Mouse (Mus musculus) intestine, postnatal 0 days (tissue): Measurements from ENCODE around the gene Adora2a. TPM values are rescaled to one million over a fixed set of nuclear protein-coding genes. Genes with fewer than 3 reads are reported as not detected.
A peak's percentile ranks its signal among the peaks of the same experiment; 100 is the strongest.

Experiments used
- ATAC-seq: fragments of 200-750 bp; cut with Nextera tagmentation; 2 replicates; pipeline ENCODE4 v1.8.0; 2017; ENCODE audit warnings: mild to moderate bottlenecking, moderate TSS enrichment, moderate library complexity
- H3K27ac ChIP-seq: fragments of 300-500 bp; sonication (generic); 2 replicates; pipeline ENCODE4 v1.5.1; 2014; ENCODE audit warnings: mild to moderate bottlenecking, low read depth, low read length, moderate library complexity
- H3K27me3 ChIP-seq: fragments of 300-500 bp; sonication (generic); replicated peaks from 2 replicates; pipeline ENCODE4 v1.6.1; 2014; ENCODE audit warnings: low read length, mixed read lengths; ENCODE audit not compliant: control insufficient read depth, insufficient read depth
- H3K36me3 ChIP-seq: fragments of 300-500 bp; sonication (generic); 2 replicates; pipeline ENCODE4 v1.6.1; 2014; ENCODE audit warnings: mild to moderate bottlenecking, moderate library complexity; ENCODE audit not compliant: control insufficient read depth, insufficient read depth
- H3K4me1 ChIP-seq: fragments of 300-500 bp; sonication (generic); replicated peaks from 2 replicates; pipeline ENCODE4 v1.6.1; 2014; ENCODE audit warnings: antibody characterized with exemption, low read length, mixed read lengths; ENCODE audit not compliant: control insufficient read depth, insufficient read depth
- H3K4me2 ChIP-seq: fragments of 300-500 bp; sonication (generic); replicated peaks from 2 replicates; pipeline ENCODE4 v1.6.1; 2014; ENCODE audit warnings: low read depth, mild to moderate bottlenecking, moderate library complexity
- H3K4me3 ChIP-seq: fragments of 300-500 bp; sonication (generic); 2 replicates; pipeline ENCODE4 v1.5.1; 2014; ENCODE audit warnings: low read depth, low read length
- H3K9ac ChIP-seq: fragments of 300-500 bp; sonication (generic); 2 replicates; pipeline ENCODE4 v1.6.1; 2014; ENCODE audit warnings: mild to moderate bottlenecking, low read depth, low read length
- H3K9me3 ChIP-seq: fragments of 300-500 bp; sonication (generic); 2 replicates; pipeline ENCODE4 v1.6.1; 2016; ENCODE audit warnings: mixed run types; ENCODE audit not compliant: control insufficient read depth
- CTCF ChIP-seq: sonication (generic); IDR thresholded peaks from 2 replicates; pipeline ENCODE4 v1.5.1; 2016; ENCODE audit warnings: low read depth, mild to moderate bottlenecking, control low read depth, antibody characterized with exemption, moderate library complexity
- WGBS: fragments of 180-500 bp; shearing (Covaris S2); extraction: QIAGEN DNeasy Blood & Tissue Kit; methylation state at CpG from one replicate; pipeline ENCODE4 v1.1.7; 2014; 5-methylcytosine and 5-hydroxymethylcytosine counted together
- polyA plus RNA-seq: library from polyadenylated mRNA; unstranded; fragments of >200 nt; fragmentation: Nextera tagmentation; extraction: Ambion mirVana; gene quantifications from 2 replicates; pipeline ENCODE4 v1.2.1, GENCODE M21; 2015

Gene Adora2a
- polyA plus RNA-seq, 1 experiment from 2014 or later: 1.4 TPM

DNA sequence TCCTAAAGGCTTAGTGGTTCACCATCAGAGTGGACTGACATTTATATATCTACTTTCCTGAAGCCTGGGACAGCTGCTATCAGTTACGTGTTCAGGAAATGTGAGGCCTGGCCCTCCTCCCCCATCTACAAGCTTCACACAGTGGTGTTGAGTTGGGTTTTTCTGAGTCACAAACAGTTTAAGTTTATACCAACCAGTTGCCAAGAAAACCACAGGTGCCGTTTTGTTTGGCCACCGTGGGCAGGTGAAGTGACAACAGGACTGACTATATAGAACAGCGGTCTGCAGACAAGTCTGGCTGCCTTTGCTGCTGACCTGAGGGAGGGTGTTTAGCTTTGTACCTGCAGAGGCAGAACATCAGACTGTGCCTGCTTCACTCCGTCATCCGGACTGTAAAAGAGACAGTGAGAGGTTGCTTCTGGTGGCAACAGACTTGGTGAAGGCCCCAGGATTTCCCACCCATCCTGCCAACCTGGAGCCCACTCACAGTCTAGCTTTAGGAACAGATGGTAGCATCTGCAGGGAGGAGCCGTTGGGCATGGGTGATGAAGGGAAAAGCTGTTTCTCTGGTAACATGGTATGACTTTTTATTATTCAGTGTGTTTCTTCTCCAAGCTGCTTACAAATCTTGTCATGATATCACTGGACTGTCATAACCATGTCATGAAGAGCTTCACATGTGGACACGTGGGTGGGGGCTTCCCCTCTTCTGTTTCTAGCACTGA is 13.2 kb upstream of the Adora2a start:
- Histone ChIP-seq H3K9ac (no peak overlapping the region), H3K4me1 (peaks cover 15% of the 10 kb centered on the region), H3K27ac (no peak overlapping the region), H3K4me3 (no peak overlapping the region), H3K27me3 (no peaks in the 10 kb centered on the region), H3K4me2 (no peak overlapping the region), H3K36me3 (peaks cover 54% of the 10 kb centered on the region), H3K9me3 (no peaks in the 10 kb centered on the region)
- ATAC-seq: no peak
- WGBS: 85% methylated on average over 8 of the region's 8 CpGs
- TF ChIP-seq CTCF: no peak

DNA sequence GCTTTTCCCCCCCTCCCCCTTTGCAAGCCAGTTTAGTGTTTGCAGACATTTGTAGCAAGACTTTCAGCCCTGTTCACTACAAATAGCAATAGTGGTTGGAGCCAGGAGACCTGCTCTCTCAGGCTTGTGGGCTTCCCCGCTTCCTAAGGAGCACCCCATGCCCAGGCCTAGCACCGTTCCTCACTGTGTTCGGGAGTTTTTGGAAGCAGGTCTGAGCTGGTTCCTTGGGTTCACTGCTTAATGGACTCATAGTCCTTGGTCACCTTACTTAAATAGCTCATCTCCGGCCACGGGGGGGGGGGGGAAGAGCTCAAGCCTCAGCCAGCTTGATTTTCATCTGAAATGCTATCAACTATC is 12.7 kb upstream of the Adora2a start:
- H3K4me2 ChIP-seq: no peak overlapping the region
- no peaks in the 10 kb centered on the region for H3K27me3 ChIP-seq
- H3K27ac ChIP-seq: peak overlapping the region; percentile 35; the same call in 1 of the 2 replicates
- no peak overlapping the region for H3K9ac ChIP-seq
- ATAC-seq: no peak
- H3K9me3 ChIP-seq: no peaks in the 10 kb centered on the region
- H3K4me3 ChIP-seq: no peak overlapping the region
- no peak for TF ChIP-seq CTCF
- H3K4me1 ChIP-seq: peaks cover 11% of the 10 kb centered on the region
- WGBS: 81% methylated on average over 5 of the region's 5 CpGs
- peaks cover 59% of the 10 kb centered on the region for H3K36me3 ChIP-seq

- H3K27ac ChIP-seq: peak overlapping the region; percentile 35; the same call in 1 of the 2 replicates
- peaks cover 7% of the 10 kb centered on the region for H3K4me1 ChIP-seq
- H3K4me3 ChIP-seq: no peak overlapping the region
- WGBS: 55% methylated on average over 6 of the region's 6 CpGs
- TF ChIP-seq CTCF: no peak
- no peak overlapping the region for H3K4me2 ChIP-seq
- no peaks in the 10 kb centered on the region for H3K27me3 ChIP-seq
- H3K36me3 ChIP-seq: peaks cover 63% of the 10 kb centered on the region
- no peak overlapping the region for H3K9ac ChIP-seq
- no peak for ATAC-seq
- no peaks in the 10 kb centered on the region for H3K9me3 ChIP-seq
Measured at GRCm38 (mm10) chr10:75304413-75304812, 12.3 kb upstream of the Adora2a start.

DNA sequence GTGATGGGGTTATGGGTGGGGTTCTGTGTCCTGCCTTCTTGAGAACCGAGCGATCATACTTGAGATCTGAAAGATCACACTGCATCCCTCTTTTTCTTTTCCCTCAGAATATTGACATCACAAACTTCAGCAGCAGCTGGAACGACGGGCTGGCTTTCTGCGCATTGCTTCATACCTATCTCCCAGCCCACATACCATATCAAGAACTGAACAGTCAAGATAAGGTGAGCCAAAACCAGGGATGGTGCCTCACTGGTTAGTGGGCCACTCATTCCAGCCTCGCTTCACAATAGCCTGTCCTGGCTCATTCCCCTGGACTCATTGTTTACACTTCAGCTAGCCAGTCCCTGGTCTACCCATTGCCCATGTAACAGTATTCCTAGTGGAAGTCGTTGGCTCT is 9.5 kb upstream of the Adora2a start:
- H3K9ac ChIP-seq: no peak overlapping the region
- H3K4me2 ChIP-seq: no peak overlapping the region
- no peaks in the 10 kb centered on the region for H3K9me3 ChIP-seq
- ATAC-seq: no peak
- peaks cover 4% of the 10 kb centered on the region; the same call in 1 of the 2 replicates for H3K4me1 ChIP-seq
- H3K27ac ChIP-seq: no peak overlapping the region
- H3K27me3 ChIP-seq: no peaks in the 10 kb centered on the region
- no peak for TF ChIP-seq CTCF
- WGBS: 82% methylated on average over 7 of the region's 7 CpGs
- H3K36me3 ChIP-seq: peaks cover 81% of the 10 kb centered on the region
- H3K4me3 ChIP-seq: no peak overlapping the region

DNA sequence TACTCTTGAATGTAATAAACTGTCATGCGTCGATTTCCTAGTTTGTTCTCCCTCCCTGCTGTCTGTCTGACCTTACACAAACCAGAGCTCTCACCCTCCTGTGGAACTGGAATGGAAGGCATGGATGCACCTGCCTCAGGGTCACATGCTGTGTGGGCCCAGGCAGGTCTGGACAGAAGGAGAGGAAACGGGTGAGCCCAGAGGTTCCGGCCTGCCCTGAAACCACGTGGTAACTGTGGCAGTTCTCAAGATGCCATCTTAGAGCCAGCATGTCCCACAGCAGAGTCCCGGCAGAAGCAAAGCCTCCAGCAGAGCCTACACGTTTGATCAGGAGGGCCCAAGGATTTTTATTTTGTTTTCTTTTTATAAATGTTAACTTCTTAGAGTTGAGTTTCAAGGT is 4.3 kb upstream of the Adora2a start:
- Histone ChIP-seq H3K4me3 (no peak overlapping the region), H3K27ac (no peak overlapping the region), H3K4me1 (0 out of 2 replicates have a peak, but pooled peaks cover 2% of the 10 kb centered on the region), H3K9me3 (no peaks in the 10 kb centered on the region), H3K27me3 (peaks cover 4% of the 10 kb centered on the region; the same call in 1 of the 2 replicates), H3K36me3 (peaks cover 50% of the 10 kb centered on the region), H3K9ac (no peak overlapping the region), H3K4me2 (no peak overlapping the region)
- 77% methylated on average over 7 of the region's 7 CpGs for WGBS
- ATAC-seq: no peak
- TF ChIP-seq CTCF: no peak

- Histone ChIP-seq H3K9ac (no peak overlapping the region), H3K27ac (no peak overlapping the region), H3K4me1 (0 out of 2 replicates have a peak, but pooled peaks cover 2% of the 10 kb centered on the region), H3K9me3 (no peaks in the 10 kb centered on the region), H3K4me2 (no peak overlapping the region), H3K36me3 (peaks cover 30% of the 10 kb centered on the region), H3K4me3 (no peak overlapping the region), H3K27me3 (peaks cover 17% of the 10 kb centered on the region)
- TF ChIP-seq CTCF: no peak
- 60% methylated on average over 6 of the region's 6 CpGs for WGBS
- no peak for ATAC-seq
Measured at GRCm38 (mm10) chr10:75314190-75314980, 2.3 kb upstream of the Adora2a start.
